Mouse (Mus musculus) G1E-ER4 (cell line): ENCODE data around the gene Fbn1. TPM values are rescaled to one million over a fixed set of nuclear protein-coding genes. Genes with fewer than 3 reads are reported as not detected.

ENCODE experiments used
- GATA1 ChIP-seq: IDR thresholded peaks from one replicate; pipeline ENCODE4 v1.8.0; 2012; ENCODE audit warnings: low read length, inconsistent platforms
- polyA plus RNA-seq: library from polyadenylated mRNA; stranded (reverse); fragments of >175 nt; gene quantifications from 2 replicates; pipeline ENCODE4 v1.2.3, GENCODE M21; 2012

Gene Fbn1
- polyA plus RNA-seq, 1 experiment, result not detected

DNA sequence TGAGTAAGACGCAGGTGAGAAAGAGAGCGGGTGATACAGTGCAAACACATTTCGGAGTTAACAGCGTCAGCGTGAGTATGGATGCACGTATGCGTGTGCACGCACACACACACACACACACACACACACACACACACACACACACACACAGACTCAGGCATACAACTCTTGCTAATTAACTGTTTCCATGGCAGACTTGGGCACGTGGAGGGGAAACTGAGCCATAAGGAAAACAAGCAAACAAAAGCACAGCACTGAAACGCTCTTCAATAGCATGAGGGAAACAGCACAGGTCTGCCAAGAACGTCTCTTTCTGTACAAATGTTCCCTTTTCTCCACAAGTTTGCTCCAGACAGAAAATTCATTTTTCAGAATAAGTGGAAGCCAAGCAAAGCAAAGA is 153.2 kb downstream of the Fbn1 start:
- TF ChIP-seq GATA1, result no peak

DNA sequence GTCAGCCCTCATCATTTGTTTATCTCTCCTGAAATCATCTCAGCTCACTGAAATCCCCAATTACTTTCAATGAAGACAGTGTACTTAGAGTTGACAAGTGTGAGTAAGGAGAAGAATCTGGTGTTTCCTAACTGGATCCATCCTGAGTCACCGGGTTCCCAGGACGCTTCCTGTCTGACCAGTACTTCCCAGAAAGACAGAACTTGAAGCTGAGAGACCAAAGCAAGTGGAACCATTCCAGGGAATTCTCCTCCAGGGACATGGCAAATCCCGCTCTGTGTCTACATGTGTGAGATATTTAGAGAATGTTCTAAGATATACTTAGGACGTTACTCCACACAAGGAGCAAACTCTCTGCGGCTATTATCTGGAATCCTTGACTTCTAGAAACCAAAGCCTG is 158.6 kb downstream of the Fbn1 start:
- TF ChIP-seq GATA1, result no peak

DNA sequence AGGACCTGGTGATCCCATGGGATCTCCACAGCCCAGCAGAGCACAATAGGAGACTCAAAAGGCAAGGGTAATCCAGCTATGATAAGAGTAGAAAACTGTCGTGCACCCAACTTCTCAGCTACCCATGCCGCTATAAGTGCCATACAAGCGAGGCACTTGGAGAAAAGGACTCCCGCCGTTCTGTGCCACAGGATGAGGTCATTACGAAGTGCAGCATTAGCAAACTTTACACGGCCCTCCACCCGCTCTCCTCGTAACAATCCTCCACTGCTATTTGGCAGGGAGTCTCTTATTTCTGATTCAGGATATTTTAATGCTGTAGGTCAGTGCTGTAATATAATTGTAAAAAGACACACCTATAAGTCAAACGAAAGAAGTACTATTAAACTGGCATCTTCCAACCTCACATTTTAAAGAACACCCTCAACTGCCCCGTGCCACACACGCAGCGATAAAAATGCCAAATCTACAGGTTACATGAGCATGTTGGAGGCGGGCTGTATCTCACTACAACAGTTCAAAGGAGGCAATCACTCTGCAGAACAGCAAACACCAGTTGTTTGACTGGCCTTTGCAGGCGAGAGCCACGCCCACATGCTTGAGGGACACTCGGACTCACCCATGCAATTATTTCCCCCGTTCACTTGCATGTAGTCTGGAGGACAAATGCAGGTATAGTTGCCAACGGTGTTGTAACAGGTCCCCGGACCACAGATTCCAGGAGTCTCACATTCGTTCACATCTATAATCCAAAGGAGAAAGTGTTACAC is 165.4 kb downstream of the Fbn1 start:
- no peak for TF ChIP-seq GATA1

DNA sequence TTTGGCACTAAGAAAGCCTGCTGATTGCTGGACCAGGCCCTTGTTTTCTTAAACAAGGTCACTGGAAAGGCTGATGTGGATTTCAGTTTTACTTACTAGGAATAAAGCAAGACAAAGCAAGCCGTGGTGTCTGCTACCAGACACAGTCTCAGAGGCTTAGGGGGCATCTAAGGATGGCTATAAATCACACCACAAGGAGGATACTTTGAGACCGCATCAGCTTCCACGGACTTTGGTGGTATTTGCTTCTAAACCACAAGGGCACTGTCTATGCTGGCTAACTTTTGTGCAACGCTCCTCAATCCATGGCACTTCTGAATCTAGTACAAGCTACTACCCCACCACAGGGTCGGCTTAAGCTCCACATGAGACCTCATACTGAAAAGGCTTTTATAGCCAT is 167.4 kb downstream of the Fbn1 start:
- no peak for TF ChIP-seq GATA1

DNA sequence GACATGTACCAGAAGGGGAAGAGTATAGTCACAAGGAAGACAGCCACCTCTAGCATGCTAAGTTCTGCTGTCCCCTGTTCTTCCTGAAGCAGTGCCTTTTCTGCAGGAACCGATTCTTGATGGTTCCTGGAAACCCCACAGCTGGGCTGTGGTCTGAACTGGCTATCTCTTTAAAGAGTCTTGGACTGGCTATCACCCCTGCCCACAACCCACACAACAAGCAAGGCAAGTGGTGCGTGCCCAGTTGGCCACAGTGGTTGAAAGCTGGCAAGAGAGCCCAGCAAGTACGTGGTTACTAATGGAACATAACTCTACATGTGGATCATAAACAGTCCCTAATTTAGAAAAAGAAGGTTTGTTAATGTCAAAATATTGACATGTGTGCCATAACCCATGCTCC is 170.6 kb downstream of the Fbn1 start:
- no peak for TF ChIP-seq GATA1

DNA sequence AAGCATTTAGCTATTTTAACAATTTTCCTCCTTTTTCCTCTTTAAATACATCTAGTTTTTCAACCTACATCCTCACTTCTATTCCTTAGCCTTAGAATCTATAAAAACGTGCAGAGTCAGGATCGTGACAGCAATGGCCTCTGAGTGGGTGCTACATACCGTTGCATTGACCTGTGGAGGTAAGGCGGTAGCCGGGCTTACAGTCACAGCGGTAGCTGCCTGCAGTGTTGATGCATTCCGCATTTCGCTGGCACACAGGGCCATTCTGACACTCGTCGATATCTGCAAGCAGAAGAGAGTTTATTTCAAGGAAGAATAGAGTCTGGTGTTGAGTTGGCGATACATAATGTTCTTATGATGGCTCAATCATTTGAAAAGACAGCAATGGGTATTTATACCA is 172.6 kb downstream of the Fbn1 start:
- TF ChIP-seq GATA1, result no peak

DNA sequence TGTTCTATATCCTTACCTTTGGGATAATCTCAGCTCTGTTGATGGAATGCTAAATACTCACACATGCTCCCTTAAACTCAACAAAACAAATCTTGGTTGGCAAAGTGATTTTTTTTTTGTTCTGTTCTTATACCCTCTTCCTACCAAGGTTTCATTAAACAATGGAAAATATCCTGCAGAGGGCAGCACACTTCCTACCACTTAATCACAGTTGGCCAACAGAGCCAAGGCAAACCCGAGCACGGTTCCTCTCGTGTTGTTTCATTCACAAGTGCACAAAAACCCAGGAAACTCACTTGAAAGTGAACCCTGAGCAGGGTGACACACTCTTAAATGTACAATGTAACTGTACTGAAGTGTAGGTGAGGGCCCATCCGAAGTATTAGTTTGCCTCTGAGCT is 173.6 kb downstream of the Fbn1 start:
- TF ChIP-seq GATA1, result no peak

DNA sequence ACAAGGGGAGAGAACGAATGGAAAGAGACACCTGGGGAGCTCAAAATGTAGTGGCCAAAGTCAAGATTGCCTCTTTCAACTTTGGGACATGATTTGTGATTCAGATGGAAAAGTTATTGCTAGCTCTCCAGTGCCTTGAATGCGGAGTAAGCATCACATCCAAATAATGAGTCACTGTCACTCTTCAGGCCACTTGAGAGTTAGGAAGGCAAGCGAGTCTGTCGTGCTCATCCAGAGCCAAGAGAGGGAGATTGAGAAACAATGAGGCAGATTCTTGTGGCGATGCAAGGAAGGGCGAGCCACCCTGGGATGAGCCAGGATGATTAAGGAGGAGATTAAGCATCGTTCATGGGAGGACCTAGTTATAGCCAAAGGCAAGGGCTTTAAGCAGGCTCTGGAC is 176.2 kb downstream of the Fbn1 start:
- no peak for TF ChIP-seq GATA1

DNA sequence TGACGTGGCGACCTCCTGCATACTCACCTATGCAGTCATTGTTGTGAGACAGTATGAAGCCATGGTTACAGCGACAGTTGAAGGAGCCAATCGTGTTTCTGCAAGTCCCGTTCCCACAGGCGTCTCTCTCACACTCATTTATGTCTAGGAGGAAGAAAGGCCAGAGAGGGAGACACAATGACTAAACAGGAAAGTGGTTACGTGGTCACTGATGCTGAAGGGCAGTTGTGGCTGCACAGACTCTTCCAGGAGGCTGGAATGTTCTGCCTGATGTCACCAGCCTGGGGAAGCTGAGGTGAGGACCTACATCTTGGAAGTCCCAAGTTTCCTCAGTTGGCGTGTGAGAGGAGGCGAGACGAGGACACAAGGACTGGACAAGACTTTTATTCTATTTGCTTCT is 177.3 kb downstream of the Fbn1 start:
- no peak for TF ChIP-seq GATA1

DNA sequence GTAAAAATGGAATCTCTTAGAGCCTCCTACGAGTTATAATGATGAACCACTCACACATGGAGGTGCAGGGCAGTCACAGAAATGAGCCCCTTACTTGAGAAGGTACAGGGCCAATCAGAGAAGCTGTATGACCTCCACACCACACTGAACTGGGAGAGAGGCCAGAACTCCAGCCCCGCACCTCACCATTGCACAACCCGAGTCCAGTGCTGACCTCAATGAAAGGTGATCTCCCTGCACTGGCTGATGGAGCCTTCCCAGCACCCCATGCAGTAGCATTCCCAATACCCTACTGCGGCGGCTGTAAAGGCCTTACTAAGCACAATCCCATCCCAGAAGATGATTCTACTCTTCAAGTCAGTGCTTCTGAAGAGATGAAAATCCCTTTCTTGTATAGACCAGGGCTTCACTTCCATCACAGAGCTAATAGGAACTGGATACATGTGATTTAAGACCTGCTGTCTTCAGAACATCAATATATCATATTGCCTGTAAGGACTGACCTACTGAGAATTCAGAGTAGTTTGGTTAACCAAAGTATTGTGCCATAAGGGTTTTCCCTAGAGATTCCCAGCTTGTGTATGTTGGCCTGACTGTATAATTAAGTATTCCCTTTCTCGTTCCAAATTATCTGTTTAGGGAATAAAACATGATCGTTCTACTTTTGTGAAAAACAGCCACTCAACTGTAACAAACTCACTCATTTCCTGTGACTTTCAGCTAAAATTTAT is 182.5 kb downstream of the Fbn1 start:
- TF ChIP-seq GATA1, result no peak

DNA sequence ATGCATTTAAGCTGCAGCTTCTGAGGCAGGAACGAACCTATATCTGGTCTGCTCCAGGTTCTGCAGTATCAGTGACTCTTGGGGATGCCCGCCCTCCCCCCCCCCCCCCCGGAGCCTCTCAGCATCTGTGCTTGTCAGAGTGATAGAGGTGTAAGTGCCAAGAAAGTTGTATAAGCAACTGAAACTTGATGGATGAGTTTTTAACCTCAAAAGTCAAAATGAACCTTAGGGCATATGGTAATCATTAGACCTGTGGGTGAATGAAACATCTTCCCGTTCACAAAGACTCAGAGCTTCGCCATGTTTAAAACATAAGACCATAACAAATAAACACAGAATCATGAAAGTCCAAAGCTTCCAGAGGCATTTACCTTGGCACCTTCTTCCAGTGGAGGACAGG is 183.3 kb downstream of the Fbn1 start:
- TF ChIP-seq GATA1, result no peak

DNA sequence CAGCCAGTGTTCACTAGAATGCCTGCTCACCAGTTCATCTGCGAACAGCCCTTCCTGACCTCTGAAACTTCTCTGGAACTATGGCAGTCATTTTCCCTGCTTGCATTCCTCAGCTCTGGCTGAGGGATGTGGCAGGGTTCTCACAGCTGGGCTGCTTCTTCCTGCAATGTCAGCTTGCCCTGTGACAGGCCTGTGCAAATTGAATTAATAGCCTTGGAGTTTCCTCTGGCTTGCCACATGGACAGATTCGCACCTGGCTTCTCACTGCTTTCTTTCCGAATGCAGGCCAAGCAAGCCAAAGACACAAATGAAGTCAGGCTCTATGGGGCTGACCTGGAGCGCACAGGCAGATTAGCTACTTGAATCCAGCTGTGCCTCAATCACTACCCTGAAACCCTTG is 184.4 kb downstream of the Fbn1 start:
- TF ChIP-seq GATA1, result no peak

DNA sequence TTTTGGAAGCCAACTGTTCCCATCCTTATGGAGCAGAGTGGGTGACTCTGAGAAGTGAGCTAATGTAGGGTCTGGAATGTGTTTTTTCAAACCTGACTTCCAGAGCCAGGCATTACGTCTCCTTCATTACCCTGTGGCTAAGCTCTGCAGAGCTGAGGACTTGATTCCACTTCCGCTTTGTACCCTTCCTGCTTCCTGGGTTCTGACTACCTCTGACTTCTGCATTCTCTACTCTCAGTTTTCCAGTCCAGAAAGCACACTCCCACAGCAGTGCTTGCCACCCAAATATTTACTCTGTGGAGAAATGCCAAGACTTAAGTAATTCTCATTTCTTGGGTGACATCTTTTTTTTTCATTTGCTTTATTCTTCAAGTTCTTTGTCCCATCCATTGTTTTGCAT is 185.2 kb downstream of the Fbn1 start:
- TF ChIP-seq GATA1, result no peak

DNA sequence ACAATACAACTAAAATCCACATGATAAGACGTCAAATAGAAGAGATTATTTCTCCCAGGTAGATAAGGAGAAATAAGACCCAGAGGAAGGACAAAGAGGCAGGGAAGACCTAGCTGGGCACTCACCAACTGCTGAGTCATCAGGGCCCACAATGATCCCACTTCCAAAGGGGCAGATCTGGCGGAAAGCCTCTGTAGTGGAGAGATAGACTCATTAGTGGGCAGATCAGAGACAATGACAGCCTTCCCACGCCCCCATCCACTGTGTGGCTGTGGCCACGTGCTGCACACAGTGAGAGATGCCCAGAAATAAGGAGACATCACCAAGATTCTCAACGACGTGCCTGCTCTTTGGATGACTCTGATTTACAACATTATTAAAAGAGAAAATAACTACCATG is 186.7 kb downstream of the Fbn1 start:
- no peak for TF ChIP-seq GATA1

DNA sequence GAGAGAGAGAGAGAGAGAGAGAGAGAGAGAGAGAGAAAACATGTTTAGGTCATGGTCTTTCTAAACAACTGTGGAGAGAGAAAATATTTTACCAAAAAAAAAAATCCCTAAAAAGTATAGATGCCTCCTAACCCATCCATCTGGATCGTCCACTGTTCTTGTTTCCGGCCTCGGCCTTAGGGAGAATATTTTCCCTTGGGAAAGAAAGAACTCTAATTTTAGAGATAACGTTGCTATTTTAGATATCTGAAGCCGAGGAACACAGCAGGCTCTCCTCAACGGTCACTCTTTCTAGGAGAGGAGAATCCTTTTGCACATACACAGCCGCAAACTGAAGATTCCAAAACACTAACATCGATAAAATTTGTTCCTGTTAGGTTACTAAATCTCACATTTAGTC is 188.1 kb downstream of the Fbn1 start:
- TF ChIP-seq GATA1, result no peak

DNA sequence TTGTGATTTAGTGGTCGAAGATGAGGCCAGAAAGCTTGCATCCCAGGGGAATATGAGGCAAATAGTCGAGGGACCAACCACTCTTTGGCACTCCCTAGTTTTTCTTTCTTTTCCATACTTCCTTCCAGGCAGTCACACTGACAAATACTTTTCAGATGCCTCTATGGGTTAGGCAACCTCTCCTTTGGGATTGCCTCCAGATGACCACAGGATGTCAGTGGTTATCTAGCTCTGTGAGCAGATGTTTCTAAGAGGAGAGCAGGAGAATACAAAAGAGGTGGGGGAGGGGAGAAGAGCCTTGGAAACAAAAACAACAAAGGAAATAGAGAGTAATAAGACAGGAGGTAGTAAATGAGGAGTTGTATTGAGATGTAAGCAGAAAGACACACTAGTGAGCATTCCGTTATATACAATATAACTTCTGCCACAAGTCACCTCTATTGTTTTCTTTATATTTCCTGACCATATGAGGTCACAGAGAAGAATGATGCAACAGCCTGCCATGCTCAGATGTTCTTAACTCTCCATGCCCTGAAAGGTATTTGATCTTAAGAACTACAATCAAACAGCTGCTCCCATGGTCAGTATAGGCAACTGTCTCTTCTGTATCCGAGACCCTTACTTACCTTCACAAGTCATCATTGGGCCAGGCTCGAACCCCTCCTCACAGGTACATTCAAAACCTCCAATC is 189.3 kb downstream of the Fbn1 start:
- TF ChIP-seq GATA1, result no peak

DNA sequence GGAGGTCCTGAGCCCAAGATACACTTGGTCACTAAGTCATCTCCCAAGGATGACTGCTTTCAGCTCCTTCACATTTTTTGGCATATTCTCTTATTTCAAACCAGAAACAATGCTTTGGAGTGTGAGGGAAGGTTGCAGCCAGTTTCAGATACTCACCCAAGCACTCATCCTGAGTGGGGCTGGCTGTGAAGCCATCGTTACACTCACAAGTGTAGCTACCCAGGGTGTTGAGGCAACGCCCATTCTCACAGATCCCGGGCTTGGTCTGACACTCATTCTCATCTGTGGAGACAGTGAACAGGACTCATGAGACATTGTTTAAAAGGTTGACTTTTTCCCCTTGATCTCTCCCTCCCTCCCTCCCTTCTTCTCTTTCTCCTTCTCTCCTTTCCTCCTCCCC is 192.6 kb downstream of the Fbn1 start:
- TF ChIP-seq GATA1, result no peak
